Mouse (Mus musculus) testis, adult 2 months (tissue): ENCODE results near the gene Fcgrt.

Source experiments
- CTCF ChIP-seq: fragments of 200-500 bp; IDR thresholded peaks from 2 replicates; pipeline ENCODE4 v1.5.1; 2012; ENCODE audit warnings: low read depth, mild to moderate bottlenecking, inconsistent platforms, low read length, moderate library complexity; ENCODE audit not compliant: control insufficient read depth, insufficient read depth, insufficient replicate concordance
- POLR2A ChIP-seq: fragments of 200-500 bp; IDR thresholded peaks from 2 replicates; pipeline ENCODE4 v1.6.1; 2012; ENCODE audit warnings: low read depth, mild to moderate bottlenecking, inconsistent platforms, low read length, moderate library complexity; ENCODE audit not compliant: control insufficient read depth

DNA sequence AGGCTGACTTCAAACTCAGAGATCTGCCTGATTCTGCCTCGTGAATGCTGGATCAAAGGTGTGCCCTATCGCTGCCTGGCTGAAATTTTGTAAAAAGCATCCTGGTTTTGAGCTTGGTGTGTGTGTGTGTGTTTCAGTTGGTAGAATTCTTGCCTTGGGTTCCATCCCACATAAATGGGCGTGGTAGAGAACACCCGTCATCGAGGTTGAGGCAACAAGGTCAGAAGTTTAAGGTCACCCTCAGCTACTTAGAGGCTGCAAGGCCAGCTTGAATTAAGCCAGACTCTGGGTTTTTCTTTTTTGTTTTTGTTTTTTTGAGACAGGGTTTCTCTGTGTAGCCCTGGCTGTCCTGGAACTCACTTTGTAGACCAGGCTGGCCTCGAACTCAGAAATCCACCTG lies 14.7 kb upstream of the Fcgrt start:
- TF ChIP-seq POLR2A (no peak), CTCF (no peak)
